Mouse (Mus musculus) MEL (cell line): ENCODE measurements around the gene Sbk3. TPM values are rescaled to one million over a fixed set of nuclear protein-coding genes. Genes with fewer than 3 reads are reported as not detected.

Experiments
- DNase-seq: peaks from one replicate; pipeline ENCODE4 v3.0.0; 2011; ENCODE audit warnings: low read depth, low spot score
- H3K27ac ChIP-seq: 2 replicates; pipeline ENCODE4 v1.5.1; 2012; ENCODE audit warnings: low read depth, mild to moderate bottlenecking, control low read depth, low read length, moderate library complexity; ENCODE audit not compliant: control insufficient read depth
- H3K27me3 ChIP-seq, 2 experiments: fragments of 150-350 bp in 1 of 2; sonication (generic) in 1 of 2; 2 replicates each; pipeline ENCODE4 v1.6.1; 2012; ENCODE audit warnings: low read length in 2 of 2, mild to moderate bottlenecking in 2 of 2, improper control_type of control experiment in 1 of 2, moderate library complexity in 1 of 2; ENCODE audit not compliant: insufficient read depth in 2 of 2, control insufficient read depth in 1 of 2
- H3K36me3 ChIP-seq, 2 experiments: 2 replicates each; pipeline ENCODE4 v1.6.1; 2012 to 2014; ENCODE audit warnings: low read length in 2 of 2, improper control_type of control experiment in 1 of 2, inconsistent platforms in 1 of 2, mild to moderate bottlenecking in 1 of 2; ENCODE audit not compliant: insufficient read depth in 2 of 2, control insufficient read depth in 1 of 2
- H3K4me1 ChIP-seq, 2 experiments: fragments of 150-350 bp in 1 of 2; sonication (generic) in 1 of 2; 2 replicates each; pipeline ENCODE4 v1.6.1; 2012; ENCODE audit warnings: low read length in 2 of 2, improper control_type of control experiment in 1 of 2, mild to moderate bottlenecking in 1 of 2; ENCODE audit not compliant: insufficient read depth in 2 of 2, control insufficient read depth in 1 of 2
- H3K4me3 ChIP-seq, 2 experiments: fragments of 150-350 bp in 1 of 2; sonication (generic) in 1 of 2; 2 replicates each; pipeline ENCODE4 v1.5.1; 2012; ENCODE audit warnings: low read depth in 2 of 2, low read length in 2 of 2, mild to moderate bottlenecking in 2 of 2, moderate library complexity in 2 of 2, control low read depth in 1 of 2, improper control_type of control experiment in 1 of 2; ENCODE audit not compliant: control insufficient read depth in 1 of 2, insufficient read depth in 1 of 2
- H3K79me2 ChIP-seq: 2 replicates; pipeline ENCODE4 v1.6.1; 2012; ENCODE audit warnings: mild to moderate bottlenecking, low read length, moderate library complexity; ENCODE audit not compliant: control insufficient read depth, poor library complexity, insufficient read depth
- H3K9ac ChIP-seq: 2 replicates; pipeline ENCODE4 v1.6.1; 2012; ENCODE audit warnings: low read depth, mild to moderate bottlenecking, control low read depth, low read length, moderate library complexity; ENCODE audit not compliant: control insufficient read depth, poor library complexity, severe bottlenecking
- H3K9me3 ChIP-seq: fragments of 150-350 bp; sonication (generic); replicated peaks from 2 replicates; pipeline ENCODE4 v1.6.1; 2012; ENCODE audit warnings: mild to moderate bottlenecking, low read length, improper control_type of control experiment, moderate library complexity; ENCODE audit not compliant: insufficient read depth
- CHD1 ChIP-seq: IDR thresholded peaks from 2 replicates; pipeline ENCODE4 v1.6.1; 2012; ENCODE audit warnings: low read depth, mild to moderate bottlenecking, inconsistent platforms, low read length, improper control_type of control experiment
- CTCF ChIP-seq, 3 experiments: IDR thresholded peaks in 2 of 3; conservative IDR thresholded peaks in 1 of 3; 2 replicates each; pipeline ENCODE4 v1.5.1; 2011 to 2012; ENCODE audit warnings: low read length in 3 of 3, low read depth in 2 of 3, mild to moderate bottlenecking in 2 of 3, improper control_type of control experiment in 1 of 3, inconsistent platforms in 1 of 3, mixed read lengths in 1 of 3, moderate library complexity in 1 of 3; ENCODE audit not compliant: control insufficient read depth in 1 of 3, insufficient read depth in 1 of 3, poor library complexity in 1 of 3, severe bottlenecking in 1 of 3
- EP300 ChIP-seq, 2 experiments: IDR thresholded peaks; 2 replicates each; pipeline ENCODE4 v1.6.1; 2011; ENCODE audit warnings: improper control_type of control experiment in 2 of 2, low read length in 2 of 2, low read depth in 1 of 2, mild to moderate bottlenecking in 1 of 2
- HCFC1 ChIP-seq: IDR thresholded peaks from 2 replicates; pipeline ENCODE4 v1.6.1; 2012; ENCODE audit warnings: low read depth, mild to moderate bottlenecking, inconsistent platforms, low read length, improper control_type of control experiment, moderate library complexity
- JUND ChIP-seq: IDR thresholded peaks from 2 replicates; pipeline ENCODE4 v1.6.1; 2011; ENCODE audit warnings: low read depth, mild to moderate bottlenecking, improper control_type of control experiment, low read length
- KAT2A ChIP-seq: conservative IDR thresholded peaks from 2 replicates; pipeline ENCODE4 v1.6.1; 2012; ENCODE audit warnings: low read depth, low read length, improper control_type of control experiment, inconsistent platforms
- MAFK ChIP-seq: IDR thresholded peaks from 2 replicates; pipeline ENCODE4 v1.6.1; 2011; ENCODE audit warnings: low read depth, mild to moderate bottlenecking, low read length, improper control_type of control experiment, borderline replicate concordance
- MAZ ChIP-seq: IDR thresholded peaks from 2 replicates; pipeline ENCODE4 v1.6.1; 2012; ENCODE audit warnings: low read depth, mild to moderate bottlenecking, inconsistent platforms, low read length, improper control_type of control experiment
- MYB ChIP-seq: IDR thresholded peaks from 2 replicates; pipeline ENCODE4 v1.6.1; 2011; ENCODE audit warnings: mild to moderate bottlenecking, low read depth, low read length, improper control_type of control experiment
- MYC ChIP-seq: IDR thresholded peaks from 2 replicates; pipeline ENCODE4 v1.6.1; 2011; ENCODE audit warnings: low read depth, mild to moderate bottlenecking, low read length, improper control_type of control experiment, moderate library complexity
- NELFE ChIP-seq: IDR thresholded peaks from 2 replicates; pipeline ENCODE4 v1.6.1; 2011; ENCODE audit warnings: low read depth, low read length, improper control_type of control experiment
- POLR2A ChIP-seq, 2 experiments: IDR thresholded peaks; 2 replicates each; pipeline ENCODE4 v1.6.1; 2011 to 2012; ENCODE audit warnings: low read length in 2 of 2, mild to moderate bottlenecking in 2 of 2, control low read depth in 1 of 2, improper control_type of control experiment in 1 of 2, low read depth in 1 of 2, moderate library complexity in 1 of 2; ENCODE audit not compliant: control insufficient read depth in 1 of 2, insufficient read depth in 1 of 2, poor library complexity in 1 of 2
- SIN3A ChIP-seq: IDR thresholded peaks from 2 replicates; pipeline ENCODE4 v1.6.1; 2012; ENCODE audit warnings: low read length, improper control_type of control experiment, inconsistent platforms
- SMC3 ChIP-seq: IDR thresholded peaks from 2 replicates; pipeline ENCODE4 v1.6.1; 2011; ENCODE audit warnings: low read depth, low read length, improper control_type of control experiment
- TAL1 ChIP-seq: IDR thresholded peaks from 2 replicates; pipeline ENCODE4 v1.6.1; 2012; ENCODE audit warnings: mild to moderate bottlenecking, inconsistent platforms, low read length, moderate library complexity, mixed read lengths
- TBP ChIP-seq: IDR thresholded peaks from 2 replicates; pipeline ENCODE4 v1.8.0; 2011; ENCODE audit warnings: low read depth, low read length, improper control_type of control experiment
- TCF12 ChIP-seq: IDR thresholded peaks from 2 replicates; pipeline ENCODE4 v1.6.1; 2014; ENCODE audit warnings: low read depth, mild to moderate bottlenecking, inconsistent platforms, low read length, improper control_type of control experiment, moderate library complexity
- UBTF ChIP-seq: IDR thresholded peaks from 2 replicates; pipeline ENCODE4 v1.6.1; 2012; ENCODE audit warnings: low read depth, mild to moderate bottlenecking, inconsistent platforms, low read length, improper control_type of control experiment, moderate library complexity, borderline replicate concordance; ENCODE audit not compliant: insufficient read depth
- ZKSCAN1 ChIP-seq: IDR thresholded peaks from 2 replicates; pipeline ENCODE4 v1.6.1; 2012; ENCODE audit warnings: low read depth, mild to moderate bottlenecking, inconsistent platforms, low read length, improper control_type of control experiment, moderate library complexity
- ZMIZ1 ChIP-seq: IDR thresholded peaks from 2 replicates; pipeline ENCODE4 v1.6.1; 2012; ENCODE audit warnings: low read depth, mild to moderate bottlenecking, inconsistent platforms, low read length, improper control_type of control experiment, moderate library complexity
- ZNF384 ChIP-seq: IDR thresholded peaks from 2 replicates; pipeline ENCODE4 v1.6.1; 2012; ENCODE audit warnings: low read depth, mild to moderate bottlenecking, inconsistent platforms, low read length, improper control_type of control experiment
- polyA plus RNA-seq, 2 experiments: library from polyadenylated mRNA; stranded (reverse) in 1 of 2; unstranded in 1 of 2; fragments of >175 nt in 1 of 2; fragments of >200 nt in 1 of 2; gene quantifications; 2 replicates each; pipeline versions ENCODE4 v1.2.1 to v1.2.4; 2012; ENCODE audit warnings: low replicate concordance in 2 of 2, low read depth in 1 of 2; ENCODE audit not compliant: insufficient read length in 2 of 2, insufficient read depth in 1 of 2, missing spikeins in 1 of 2
- total RNA-seq: library from RNA; depleted of rRNA; stranded (reverse); fragments of 300-350 nt; gene quantifications from 2 replicates; pipeline ENCODE4 v1.2.3, GENCODE M21; 2012

Sbk3 gene
- total and polyA plus RNA-seq, 3 experiments, result not detected

GRCm38 (mm10) chr7:4919096-4919495 lies 51.9 kb downstream of the Sbk3 start:
- H3K4me3 ChIP-seq, result no peak overlapping the region
- TF ChIP-seq NELFE, result no peak
- TF ChIP-seq CHD1, result no peak
- TF ChIP-seq MYB, result no peak
- TF ChIP-seq TBP, result no peak
- TF ChIP-seq SIN3A, result no peak
- TF ChIP-seq TCF12, result no peak
- no peak for TF ChIP-seq MYC
- no peak for TF ChIP-seq CTCF (IDR thresholded peaks at IDR 0.05 in 2 of 3, conservative IDR thresholded peaks at IDR 0.05 in 1 of 3; ENCODE audit: control insufficient read depth in 1 of 3, insufficient read depth in 1 of 3, low read depth in 2 of 3, low read length in 3 of 3, poor library complexity in 1 of 3, severe bottlenecking in 1 of 3)
- TF ChIP-seq POLR2A (IDR thresholded peaks at IDR 0.05; ENCODE audit: control insufficient read depth in 1 of 2, insufficient read depth in 1 of 2, low read depth in 1 of 2, low read length in 2 of 2, poor library complexity in 1 of 2), result no peak
- no peak for TF ChIP-seq JUND
- no peak for TF ChIP-seq HCFC1
- TF ChIP-seq MAZ, result no peak
- no peak for TF ChIP-seq MAFK
- no peak for TF ChIP-seq TAL1
- no peak for TF ChIP-seq ZMIZ1
- TF ChIP-seq UBTF, result no peak
- no peak for TF ChIP-seq KAT2A
- TF ChIP-seq ZNF384, result no peak
- no peak for TF ChIP-seq ZKSCAN1
- TF ChIP-seq, all 39 proteins: peak for 0
- Histone ChIP-seq H3K27me3 (no peaks in the 10 kb centered on the region), H3K4me1 (0 out of 4 replicates have a peak, but pooled peaks cover 0 to 3% of the 10 kb centered on the region in 2 experiments), H3K9me3 (no peaks in the 10 kb centered on the region), H3K9ac (no peak overlapping the region), H3K27ac (no peak overlapping the region), H3K79me2 (peaks cover 6% of the 10 kb centered on the region), H3K36me3 (peaks cover 0 to 4% of the 10 kb centered on the region in 2 experiments; a peak in 2 of 4 replicates)
- no peak for DNase-seq

GRCm38 (mm10) chr7:4918681-4919080 lies 52.3 kb downstream of the Sbk3 start:
- no peaks in the 10 kb centered on the region for H3K27me3 ChIP-seq
- H3K79me2 ChIP-seq, result peaks cover 6% of the 10 kb centered on the region
- H3K9ac ChIP-seq, result no peak overlapping the region
- peaks cover 0 to 4% of the 10 kb centered on the region in 2 experiments; a peak in 2 of 4 replicates for H3K36me3 ChIP-seq
- 0 out of 4 replicates have a peak, but pooled peaks cover 0 to 5% of the 10 kb centered on the region in 2 experiments for H3K4me1 ChIP-seq
- H3K4me3 ChIP-seq, result no peak overlapping the region
- no peak for DNase-seq
- TF ChIP-seq EP300 (IDR thresholded peaks at IDR 0.05; ENCODE audit: low read depth in 1 of 2, low read length in 2 of 2) (no peak), NELFE (no peak), MAFK (no peak), JUND (no peak), KAT2A (no peak), SMC3 (no peak)
- H3K9me3 ChIP-seq, result no peaks in the 10 kb centered on the region
- H3K27ac ChIP-seq, result no peak overlapping the region
